Mouse (Mus musculus) regulatory T cell (primary cell): ENCODE measurements around the gene Dnah6.

Experiments
- in situ Hi-C: fragments of 300-600 bp; cut with MboI, MseI; formaldehyde crosslinking; loops from one replicate; pipeline ENCODE4 v1.15.1; 2025; ENCODE audit warnings: high pct_unique_total_duplicates

Gene Dnah6

GRCm38 (mm10) chr6:73221189-73221957, at the start of gene Dnah6:
Gene Dnah6 (minus strand): TSS chr6:73221651.
- in situ Hi-C loops, result no loop called here

GRCm38 (mm10) chr6:73269374-73269773, 47.9 kb upstream of the Dnah6 start:
- in situ Hi-C loops, result no loop called here

GRCm38 (mm10) chr6:73267738-73268311, 46.4 kb upstream of the Dnah6 start:
- in situ Hi-C loops, result no loop called here

- in situ Hi-C loops, result no loop called here
Measured at GRCm38 (mm10) chr6:73264801-73265200, 43.4 kb upstream of the Dnah6 start.

- in situ Hi-C loops, result no loop called here
Measured at GRCm38 (mm10) chr6:73260110-73260509, 38.7 kb upstream of the Dnah6 start.

GRCm38 (mm10) chr6:73257068-73257467, 35.6 kb upstream of the Dnah6 start:
- in situ Hi-C loops, result no loop called here

GRCm38 (mm10) chr6:73254307-73255228, 33.1 kb upstream of the Dnah6 start:
- in situ Hi-C loops, result no loop called here

- in situ Hi-C loops, result no loop called here
Measured at GRCm38 (mm10) chr6:73253584-73253983, 32.1 kb upstream of the Dnah6 start.

GRCm38 (mm10) chr6:73253006-73253405, 31.6 kb upstream of the Dnah6 start:
- in situ Hi-C loops, result no loop called here

- in situ Hi-C loops, result no loop called here
Measured at GRCm38 (mm10) chr6:73252396-73252795, 30.9 kb upstream of the Dnah6 start.

GRCm38 (mm10) chr6:73251336-73251735, 29.9 kb upstream of the Dnah6 start:
- in situ Hi-C loops, result no loop called here

- in situ Hi-C loops, result no loop called here
Measured at GRCm38 (mm10) chr6:73249851-73250250, 28.4 kb upstream of the Dnah6 start.

GRCm38 (mm10) chr6:73249049-73249422, 27.6 kb upstream of the Dnah6 start:
- in situ Hi-C loops, result no loop called here

- in situ Hi-C loops, result no loop called here
Measured at GRCm38 (mm10) chr6:73248237-73249048, 27.0 kb upstream of the Dnah6 start, which contains the start of gene Suclg1. Gene Suclg1 (plus strand): TSS chr6:73248382.

- in situ Hi-C loops, result no loop called here
Measured at GRCm38 (mm10) chr6:73247452-73247851, 26.0 kb upstream of the Dnah6 start.

- in situ Hi-C loops, result no loop called here
Measured at GRCm38 (mm10) chr6:73246821-73247220, 25.4 kb upstream of the Dnah6 start.

- in situ Hi-C loops, result no loop called here
Measured at GRCm38 (mm10) chr6:73235650-73236049, 14.2 kb upstream of the Dnah6 start.

- in situ Hi-C loops, result no loop called here
Measured at GRCm38 (mm10) chr6:73234302-73234900, 12.9 kb upstream of the Dnah6 start.

GRCm38 (mm10) chr6:73233202-73233726, 11.8 kb upstream of the Dnah6 start:
- in situ Hi-C loops, result no loop called here

- in situ Hi-C loops, result no loop called here
Measured at GRCm38 (mm10) chr6:73232152-73232584, 10.7 kb upstream of the Dnah6 start.

- in situ Hi-C loops, result no loop called here
Measured at GRCm38 (mm10) chr6:73228881-73229280, 7.4 kb upstream of the Dnah6 start.
